Mouse (Mus musculus) urinary bladder, postnatal 4 days (tissue): ENCODE measurements around the gene Col23a1.

Source experiments
- DNase-seq, 2 experiments: peaks; one replicate each; pipeline ENCODE4 v3.0.0; 2021 to 2022; ENCODE audit warnings: low spot score in 2 of 2

The Col23a1 gene

DNA sequence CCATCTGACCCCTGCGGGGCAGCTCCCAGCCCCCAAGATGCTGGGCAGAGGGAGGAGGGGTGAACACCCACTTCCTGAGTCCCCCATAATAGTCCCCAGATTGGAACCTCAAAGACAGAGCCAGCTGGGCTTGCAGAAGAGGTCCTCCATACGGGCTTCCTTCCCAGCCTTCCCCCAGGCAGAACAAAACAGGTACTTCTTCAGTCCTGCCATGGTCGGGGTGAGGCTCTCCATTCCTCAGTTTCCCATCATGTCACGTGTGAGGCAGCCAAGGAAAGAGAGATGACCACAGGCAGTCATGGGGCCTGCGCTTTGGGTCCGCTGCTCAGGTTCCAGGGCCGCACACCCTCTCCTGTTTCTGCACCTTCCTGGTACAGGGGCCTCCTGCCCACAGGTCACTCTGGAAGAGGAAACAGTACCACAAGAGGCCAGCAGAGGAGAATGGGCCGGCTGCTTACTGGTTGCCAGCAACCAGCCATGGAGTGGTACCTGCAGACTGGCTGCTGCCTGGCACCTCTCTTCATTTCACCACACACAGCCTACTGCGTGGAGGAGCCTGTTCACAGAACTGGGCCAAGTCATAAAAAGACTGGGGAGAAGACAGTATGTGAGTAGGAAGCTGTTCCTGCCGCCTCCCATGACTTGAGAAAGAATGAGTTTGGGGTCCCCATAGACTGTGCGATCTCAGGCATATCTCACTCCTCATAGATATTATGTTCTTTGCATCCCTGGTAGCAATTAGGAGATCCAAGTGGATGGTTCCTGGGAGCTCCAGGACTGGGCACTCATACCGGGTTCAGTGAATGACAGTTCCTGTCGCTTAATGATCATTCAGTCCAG lies 249.4 kb downstream of the Col23a1 start:
- no peak for DNase-seq

DNA sequence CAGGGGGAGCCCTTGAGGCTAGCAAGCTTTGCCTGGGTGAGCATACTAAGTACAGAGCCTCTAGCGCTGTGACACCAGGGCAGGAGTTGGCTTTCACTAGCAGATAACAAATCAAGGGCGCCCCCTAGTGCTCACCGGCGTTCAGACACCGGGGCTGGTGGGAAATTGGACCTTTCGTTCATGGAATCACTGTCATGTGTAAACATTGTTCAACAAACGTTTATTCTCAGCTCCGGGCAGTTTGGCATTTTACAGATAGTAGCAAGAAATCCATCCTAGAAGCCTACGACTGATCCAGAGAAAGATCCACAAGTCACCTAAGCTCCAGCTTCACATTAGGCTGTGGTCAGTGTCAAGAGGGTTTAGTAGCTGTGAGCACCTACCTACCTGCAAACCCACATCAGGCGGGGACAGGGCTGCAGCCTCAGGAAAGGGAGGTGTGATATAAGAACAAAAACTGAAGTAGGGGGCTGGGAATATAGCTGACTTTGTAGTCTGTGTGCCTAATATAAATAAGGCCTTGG lies 250.1 kb downstream of the Col23a1 start:
- peak; percentile 86 to 97 for DNase-seq

DNA sequence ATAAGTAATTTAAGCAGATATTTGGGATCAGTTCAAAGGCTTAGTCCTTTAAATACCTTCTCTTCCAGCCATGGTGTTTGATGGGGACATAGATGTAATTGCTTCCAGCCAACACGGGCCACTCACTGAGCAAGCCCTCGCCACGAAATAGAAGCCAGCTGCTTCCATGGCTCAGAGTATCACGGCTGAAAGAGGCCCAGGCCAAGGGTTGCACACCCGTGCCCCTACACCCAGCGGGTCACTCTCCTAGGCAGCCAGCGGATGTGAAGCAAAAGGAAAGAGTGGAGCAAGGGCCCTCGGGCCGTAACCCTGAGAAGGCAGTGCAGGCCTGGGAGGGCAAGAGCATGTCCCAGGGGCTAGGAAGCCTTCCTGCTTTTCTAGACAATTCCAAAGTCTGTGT lies 252.7 kb downstream of the Col23a1 start:
- no peak for DNase-seq

DNA sequence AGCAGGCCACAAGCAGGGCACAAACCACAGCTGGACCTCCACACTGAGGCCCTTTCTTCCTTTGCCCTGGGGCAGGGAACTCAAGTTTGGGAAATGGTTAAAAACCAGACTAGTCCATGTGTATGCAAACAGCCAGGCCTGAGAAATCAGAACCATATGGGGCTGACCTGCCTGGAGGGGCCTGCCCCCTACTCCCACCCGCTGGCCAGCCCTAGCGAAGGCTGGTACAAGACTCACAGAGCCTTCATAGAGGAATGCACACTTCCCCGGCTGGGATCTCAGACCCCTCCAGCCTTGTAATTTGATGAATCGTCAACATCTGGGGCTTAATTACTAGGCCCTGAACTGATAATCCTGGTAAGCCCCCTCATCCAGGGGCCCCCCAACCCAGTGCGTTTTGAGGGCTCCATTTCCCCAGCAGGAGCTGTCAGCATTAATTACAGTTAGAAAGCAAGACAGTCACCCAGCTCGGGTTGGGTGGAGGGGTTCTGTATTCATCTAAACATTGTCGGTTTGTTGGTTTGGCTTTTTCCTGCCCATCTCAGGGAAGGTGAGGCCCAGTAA lies 253.8 kb downstream of the Col23a1 start:
- no peak for DNase-seq

GRCm38 (mm10) chr11:51544413-51544812 lies 254.7 kb downstream of the Col23a1 start:
- no peak for DNase-seq

DNA sequence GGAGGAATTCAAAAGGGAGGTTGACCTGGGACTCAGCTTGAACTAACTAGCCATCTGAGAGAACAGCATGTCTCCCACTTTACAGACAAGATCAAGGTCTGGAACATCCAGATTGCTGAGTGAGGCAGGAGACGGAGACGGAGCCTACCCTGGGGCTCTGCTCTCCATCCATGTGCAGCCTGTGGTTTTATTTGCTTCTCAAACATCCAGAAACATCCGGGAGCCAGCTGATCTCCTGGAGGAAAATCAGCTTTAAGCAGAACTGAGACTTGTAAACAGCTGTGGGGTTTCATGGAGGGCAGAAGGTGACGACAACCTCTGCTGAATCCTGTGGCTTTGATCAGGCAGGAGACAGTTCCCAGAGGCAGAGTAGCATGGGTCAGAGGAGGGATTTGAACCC lies 256.1 kb downstream of the Col23a1 start:
- DNase-seq = no peak

DNA sequence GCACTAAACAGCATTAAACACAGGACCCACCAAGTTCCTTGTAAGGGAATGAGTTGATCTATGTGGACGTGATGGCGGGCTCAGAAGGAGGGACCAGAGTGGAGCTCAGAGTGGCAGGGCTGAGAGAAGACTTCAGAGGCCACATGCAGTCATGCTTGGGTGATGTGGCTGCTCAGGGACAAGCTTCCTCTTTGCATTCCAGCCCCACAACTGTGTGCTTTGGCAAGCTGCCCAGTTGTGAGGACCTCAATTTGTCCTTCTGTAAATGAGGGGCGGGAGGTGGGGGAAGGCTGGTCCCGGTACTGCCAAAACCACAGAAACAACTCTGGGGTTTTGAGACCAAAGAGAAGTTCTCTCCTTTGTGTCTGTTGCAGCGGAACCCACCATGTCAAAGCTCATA lies 261.5 kb downstream of the Col23a1 start:
- no peak for DNase-seq

GRCm38 (mm10) chr11:51552091-51552490 lies 262.4 kb downstream of the Col23a1 start:
- DNase-seq = no peak

GRCm38 (mm10) chr11:51554590-51554989 lies 264.9 kb downstream of the Col23a1 start:
- DNase-seq = no peak

DNA sequence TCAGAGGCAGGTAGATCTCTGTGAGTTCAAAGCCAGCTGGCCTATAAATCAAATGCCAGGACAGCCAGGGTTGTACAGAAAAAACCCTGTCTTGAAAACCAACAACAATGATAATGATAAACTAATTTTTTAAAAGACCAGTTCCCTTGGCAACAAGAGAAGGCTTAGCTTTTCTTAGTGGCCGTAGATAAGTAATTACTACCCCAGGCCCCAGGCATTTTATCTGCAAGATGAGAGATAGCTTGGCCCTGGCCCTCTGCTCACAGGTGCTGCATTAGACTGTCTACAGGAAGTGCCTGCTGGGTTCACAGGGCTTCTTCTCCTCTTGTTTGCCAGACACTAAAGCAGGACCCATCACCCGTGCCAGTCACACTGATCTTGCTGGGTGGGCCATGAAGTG lies 265.3 kb downstream of the Col23a1 start:
- DNase-seq = no peak

DNA sequence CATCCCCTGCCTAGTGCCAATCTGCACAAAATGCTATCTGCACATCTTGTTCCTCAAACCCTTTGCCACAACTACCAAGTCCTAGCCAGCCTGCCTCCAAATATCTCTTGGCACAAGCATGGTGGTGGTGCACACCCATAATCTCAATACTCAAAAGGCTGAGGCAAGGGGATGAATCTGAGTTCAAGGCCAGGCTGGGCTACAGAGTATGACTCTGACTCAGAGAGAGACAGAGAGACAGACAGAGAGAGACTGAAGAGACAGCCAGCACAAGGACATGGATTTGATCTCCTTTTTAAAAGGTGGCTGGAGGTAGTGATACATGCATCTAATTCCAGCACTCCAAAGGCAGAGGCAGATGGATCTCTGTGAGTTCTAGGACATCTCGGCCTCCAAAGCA lies 273.6 kb downstream of the Col23a1 start:
- no peak for DNase-seq

GRCm38 (mm10) chr11:51565062-51565461 lies 275.3 kb downstream of the Col23a1 start:
- no peak for DNase-seq

DNA sequence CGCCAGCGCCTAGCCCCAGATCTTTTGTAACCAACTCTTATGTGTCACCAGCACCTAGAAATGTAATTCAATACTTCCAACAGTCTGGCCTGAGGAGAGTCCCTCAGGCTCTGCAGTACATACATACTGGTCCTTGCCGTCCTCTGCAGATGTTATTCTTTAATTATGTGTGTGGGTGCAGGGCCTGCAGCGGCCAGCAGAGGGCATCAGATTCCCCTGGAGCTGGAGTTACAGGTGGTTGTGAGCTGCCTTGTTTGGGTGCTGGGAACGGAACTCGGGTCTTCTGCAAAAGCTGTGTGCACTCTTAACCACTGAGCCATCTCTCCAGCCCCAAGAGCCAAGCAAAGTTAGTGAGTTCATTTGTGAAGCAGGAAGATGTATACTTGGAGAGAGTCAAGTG lies 276.2 kb downstream of the Col23a1 start:
- DNase-seq = no peak

DNA sequence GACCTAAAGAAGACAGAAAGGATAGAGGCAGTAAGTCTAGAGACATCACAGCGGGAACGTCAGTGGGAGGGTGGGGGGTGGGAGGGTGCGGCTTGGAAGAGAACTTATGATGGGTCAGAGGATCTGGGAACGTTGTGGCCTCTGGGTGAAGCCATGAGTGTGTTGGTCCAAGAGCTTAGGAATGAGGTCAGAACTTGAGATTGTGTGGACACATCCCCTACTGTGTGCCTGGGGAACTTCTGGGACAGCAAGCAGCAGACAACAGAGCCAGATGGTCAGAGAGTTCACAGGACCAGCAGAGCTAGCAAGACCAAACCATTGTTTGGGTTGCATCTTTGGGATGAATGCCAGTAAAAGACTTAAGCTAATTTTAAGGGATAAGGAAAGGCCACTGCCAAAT lies 279.1 kb downstream of the Col23a1 start:
- no peak for DNase-seq

- DNase-seq = no peak
Measured at GRCm38 (mm10) chr11:51576454-51576853, 286.7 kb downstream of the Col23a1 start.

DNA sequence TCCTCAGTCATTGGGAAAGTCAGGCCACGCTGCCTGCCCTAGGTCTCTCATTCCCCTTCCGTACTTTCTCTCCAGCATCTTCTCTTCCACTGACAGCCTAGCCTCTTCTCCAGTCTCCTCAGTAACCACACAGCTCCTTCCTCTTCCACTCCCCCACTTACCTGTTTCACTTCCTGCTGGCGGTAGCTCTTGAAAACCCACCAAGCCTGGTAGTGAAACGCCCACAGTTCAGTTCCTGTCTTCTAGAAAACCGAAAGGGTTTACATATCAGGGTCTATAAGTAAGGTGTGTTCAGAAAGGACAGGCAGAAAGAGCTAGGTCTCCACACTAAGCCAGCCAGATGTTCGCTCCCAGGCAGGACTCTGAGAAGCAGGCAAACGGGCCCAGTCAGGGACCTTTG lies 287.9 kb downstream of the Col23a1 start:
- DNase-seq = no peak

GRCm38 (mm10) chr11:51579024-51579423 lies 289.3 kb downstream of the Col23a1 start:
- no peak for DNase-seq

DNA sequence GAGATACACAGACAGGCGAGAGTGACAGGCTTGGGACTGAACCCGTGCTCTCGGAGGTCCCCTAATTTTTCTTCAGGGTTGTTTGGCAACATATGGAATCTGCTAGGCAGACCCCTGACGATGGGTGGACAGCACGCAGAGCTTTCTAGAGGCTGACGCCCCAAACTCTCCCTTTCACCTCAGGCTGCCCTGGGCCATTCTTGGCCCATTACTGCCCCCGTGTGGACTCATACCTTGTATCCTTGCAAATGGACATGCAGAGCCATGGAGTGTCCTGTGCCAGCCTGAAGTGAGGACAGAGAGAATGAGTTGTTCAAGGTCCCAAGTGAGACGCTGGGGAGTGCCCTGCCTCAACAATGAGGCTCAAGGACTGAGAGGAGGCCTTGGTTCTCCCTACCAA lies 293.0 kb downstream of the Col23a1 start:
- DNase-seq = peak; percentile 55 to 73

- peak in 1 of 2 experiments; percentile 28 for DNase-seq
Measured at GRCm38 (mm10) chr11:51584057-51584430, 294.3 kb downstream of the Col23a1 start.

GRCm38 (mm10) chr11:51584431-51585248 lies 294.9 kb downstream of the Col23a1 start, which contains the start of gene Phykpl:
TSS of gene Phykpl (plus strand) at chr11:51584757.
- peak; percentile 96 to 97 for DNase-seq

DNA sequence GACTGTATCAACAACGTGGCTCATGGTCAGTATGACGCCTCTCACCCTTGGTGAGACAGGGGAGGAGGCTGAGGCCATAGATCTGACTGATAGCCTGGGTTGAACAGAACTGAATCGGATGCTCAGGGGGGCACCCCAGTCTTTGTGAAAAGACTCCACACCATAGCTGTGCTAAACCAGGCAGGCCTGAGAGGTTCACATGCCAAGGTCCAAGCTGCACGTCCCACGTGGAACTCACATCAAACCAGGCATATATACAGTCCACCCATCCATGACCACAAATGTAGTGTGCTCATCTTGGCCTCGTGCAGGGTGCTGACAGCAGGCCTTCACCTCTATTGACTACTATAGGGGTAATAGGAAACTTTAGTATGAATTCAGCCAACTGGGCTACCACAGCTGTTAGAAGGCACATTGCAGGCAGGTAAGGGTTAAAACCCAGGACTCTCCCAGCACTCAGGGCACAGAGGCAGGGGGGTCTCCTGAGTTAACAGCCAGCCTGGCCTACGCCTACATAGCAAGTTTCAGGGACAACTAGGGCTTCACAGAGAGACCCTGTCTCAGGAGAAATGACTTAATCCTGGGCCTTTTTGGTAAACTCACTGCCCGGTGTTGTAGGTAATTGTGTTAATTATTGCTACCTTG lies 296.0 kb downstream of the Col23a1 start:
- no peak for DNase-seq

DNA sequence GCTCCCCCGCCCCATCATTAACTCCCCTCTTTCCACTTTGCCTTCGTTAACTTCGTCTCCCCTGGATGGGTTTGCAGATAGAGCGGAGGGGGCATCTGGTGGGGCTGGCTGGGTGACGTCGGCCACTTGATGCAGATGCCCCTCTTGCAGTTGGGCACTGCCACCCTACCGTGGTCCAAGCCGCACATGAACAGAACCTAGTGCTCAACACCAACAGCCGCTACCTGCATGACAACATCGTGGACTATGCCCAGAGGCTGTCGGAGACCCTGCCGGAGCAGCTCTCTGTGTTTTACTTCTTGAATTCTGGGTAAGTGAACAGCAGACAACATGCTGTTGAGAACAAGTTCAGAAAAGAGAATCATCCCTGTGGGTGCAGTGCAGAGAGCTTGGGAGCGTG lies 296.7 kb downstream of the Col23a1 start:
- DNase-seq = no peak
